Mouse (Mus musculus) heart, postnatal 25 days (tissue): ENCODE results near the gene Plcd1. TPM values are rescaled to one million over a fixed set of nuclear protein-coding genes. Genes with fewer than 3 reads are reported as not detected.

Experiments
- DNase-seq: peaks from one replicate; pipeline ENCODE4 v3.0.0; 2022; ENCODE audit warnings: low spot score
- intact Hi-C: fragments of 180-260 bp; cut with DNase I; formaldehyde crosslinking; loops from one replicate; pipeline ENCODE4 v1.15.1; 2025
- microRNA-seq: library from miRNA; unstranded; fragments of <30 nt; microRNA quantifications from one replicate; pipeline ENCODE4 v1.2.0, GENCODE M21; 2022
- total RNA-seq, 2 experiments: library from RNA; stranded (reverse); gene quantifications; 2 replicates each; pipeline ENCODE4 v1.2.3; 2021

Plcd1 gene
- total RNA-seq, 2 experiments from 2014 or later, result 17.9 to 20.0 TPM

DNA sequence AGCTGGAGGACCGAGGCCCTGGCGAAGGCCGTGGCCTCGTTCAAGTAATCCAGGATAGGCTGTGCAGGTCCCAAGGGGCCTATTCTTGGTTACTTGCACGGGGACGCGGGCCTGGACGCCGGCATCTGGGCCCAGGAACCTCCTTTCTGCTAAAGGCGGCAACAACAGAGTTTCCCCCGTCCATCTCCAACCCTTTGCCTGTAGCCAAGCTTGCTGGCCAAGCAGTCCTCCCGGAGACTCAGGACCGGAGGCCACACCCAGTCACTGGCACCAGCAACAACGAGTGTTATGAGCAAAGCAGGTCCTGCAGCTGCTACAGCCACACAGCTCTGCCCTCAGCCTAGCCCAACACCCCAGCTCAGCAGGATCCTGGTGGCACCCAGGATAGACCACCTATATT lies 61.5 kb downstream of the Plcd1 start:
- intact Hi-C loops, result loop anchor here (10.0 kb wide), 1 partner anchor 57 kb away; no protein-coding TSS in a partner anchor
- DNase-seq, result peak; percentile 74

DNA sequence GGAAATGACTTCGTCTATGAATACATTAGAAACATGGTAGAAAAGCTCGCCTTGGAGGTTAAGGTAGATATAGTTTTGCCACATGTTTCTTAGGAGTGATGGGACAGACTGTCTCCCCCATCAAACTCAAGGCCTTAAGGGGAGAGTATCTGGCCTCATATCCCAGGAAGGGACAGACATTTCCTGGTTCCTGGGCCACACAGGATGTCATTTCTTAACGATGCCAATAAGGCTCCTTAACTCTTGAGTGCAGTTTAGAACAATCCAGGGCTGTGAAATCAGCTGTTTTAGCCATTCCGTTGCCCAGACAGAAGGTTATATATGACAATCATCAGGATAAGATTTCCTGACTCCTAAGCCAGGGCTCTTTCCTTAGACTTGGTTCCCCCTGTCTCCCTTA lies 62.3 kb downstream of the Plcd1 start:
- no peak for DNase-seq
- intact Hi-C loops, result loop anchor here (10.0 kb wide), 1 partner anchor 56 kb away; no protein-coding TSS in a partner anchor

DNA sequence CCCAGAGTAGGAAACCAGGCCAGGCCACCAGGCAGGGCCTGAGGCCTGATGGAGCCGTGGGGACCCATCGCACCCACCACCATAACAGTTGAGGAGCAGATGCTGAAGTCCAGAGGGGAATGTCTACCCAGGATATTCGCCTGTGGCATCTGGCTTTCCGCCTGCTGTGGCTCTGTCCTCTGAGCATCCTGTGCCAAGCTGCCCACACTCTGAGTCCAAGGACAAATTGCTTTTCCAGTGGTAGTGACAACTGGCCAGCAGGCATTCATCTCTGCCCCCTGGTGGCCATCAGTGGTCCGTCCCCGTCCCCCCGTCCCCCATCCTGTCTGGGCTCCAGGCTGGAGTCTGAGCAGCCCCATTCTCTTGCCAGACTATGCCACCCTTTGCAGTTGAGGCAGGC lies 63.7 kb downstream of the Plcd1 start:
- DNase-seq, result peak; percentile 44
- intact Hi-C loops, result loop anchor here (1.0 to 2.0 kb wide), 2 partner anchors 37 to 109 kb away; no protein-coding TSS in a partner anchor

GRCm38 (mm10) chr9:119028226-119029195 lies 64.8 kb downstream of the Plcd1 start:
- intact Hi-C loops, result loop anchor here (1.0 to 2.0 kb wide), 2 partner anchors 38 to 108 kb away; no protein-coding TSS in a partner anchor
- DNase-seq, result no peak

DNA sequence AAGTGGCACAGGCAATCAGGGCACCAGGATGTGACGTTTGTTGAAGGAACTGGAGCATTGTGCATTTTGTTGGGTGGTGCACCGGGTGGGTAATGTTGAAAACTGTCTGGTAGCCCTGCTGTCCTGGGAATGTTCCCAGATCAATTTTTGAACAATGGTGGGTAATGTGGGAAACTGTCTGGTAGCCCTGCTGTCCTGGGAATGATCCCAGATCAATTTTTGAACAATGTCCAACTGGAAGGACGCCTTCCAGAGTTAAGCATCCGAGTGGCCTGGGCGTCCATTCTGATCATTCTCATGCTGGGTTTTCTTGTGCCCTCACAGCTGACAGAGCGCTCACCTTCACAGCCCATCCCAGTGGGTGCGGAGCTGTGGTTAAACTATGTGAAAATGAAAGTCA lies 66.0 kb downstream of the Plcd1 start:
- intact Hi-C loops, result no loop called here
- DNase-seq, result no peak

GRCm38 (mm10) chr9:119025832-119026331 lies 67.4 kb downstream of the Plcd1 start:
- intact Hi-C loops, result no loop called here
- DNase-seq, result no peak

- intact Hi-C loops, result no loop called here
- no peak for DNase-seq
Measured at GRCm38 (mm10) chr9:119025263-119025662, 68.0 kb downstream of the Plcd1 start.

GRCm38 (mm10) chr9:119021731-119022130 lies 71.6 kb downstream of the Plcd1 start:
- DNase-seq, result no peak
- intact Hi-C loops, result no loop called here

Small RNA genes within 50 kb of the gene (microRNA-seq; reads per million reads assigned to microRNA genes)
- gene Mir26a-1, result 231 reads per million, percentile 67 among the genes with 10 or more reads in this experiment

Other genes with a start within 250 kb of the Plcd1 start
- 10 to 100 TPM; 10.1 to 12.7 TPM for gene Ctdspl, start 167.0 kb downstream of the Plcd1 start, total RNA-seq
- gene Vill, start 40.7 kb downstream of the Plcd1 start, total RNA-seq, result 1 to 10 TPM in 1 of 2 experiments, under 1 TPM in 1; 0.52 to 1.2 TPM
- gene Dlec1, start 9.0 kb upstream of the Plcd1 start, total RNA-seq, result under 1 TPM in 1 of 2 experiments, not detected in 1; 0.10 TPM
- 1 to 10 TPM; 1.7 to 1.8 TPM for gene Acaa1b, start 63.6 kb upstream of the Plcd1 start, total RNA-seq
- gene Gm47289, start 65.7 kb upstream of the Plcd1 start, total RNA-seq, result not detected
- not detected for gene Slc22a13, start 115.6 kb upstream of the Plcd1 start, total RNA-seq
- 10 to 100 TPM; 43.8 to 44.2 TPM for gene Oxsr1, start 228.9 kb upstream of the Plcd1 start, total RNA-seq
- gene Acaa1a, start 246.2 kb upstream of the Plcd1 start, total RNA-seq, result 10 to 100 TPM; 83.0 to 88.6 TPM
- 10 to 100 TPM; 12.2 to 14.3 TPM for gene Myd88, start 247.9 kb upstream of the Plcd1 start, total RNA-seq